12 mouse cellular contexts compared by ENCODE assay signal in the genomic region with DNA sequence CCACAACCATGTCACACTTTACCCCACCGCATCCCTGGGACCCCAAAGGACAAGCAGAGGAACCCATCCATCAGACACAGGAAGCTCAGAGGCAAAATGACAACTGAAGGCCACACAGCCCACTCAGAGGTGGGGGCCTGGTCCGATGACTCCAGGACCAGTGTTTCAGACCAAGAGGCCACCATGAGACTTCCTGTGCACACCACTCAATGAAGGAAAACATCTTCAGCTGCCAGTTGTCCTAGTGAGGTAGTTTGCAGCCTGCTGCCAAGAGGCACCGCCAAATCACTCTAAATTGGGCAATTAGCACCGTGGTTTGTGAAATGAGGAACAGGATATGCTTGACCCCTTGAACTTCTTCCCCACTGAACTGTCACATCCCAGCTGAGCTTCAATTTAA. TPM values are rescaled to one million over a fixed set of nuclear protein-coding genes. Genes with fewer than 3 reads are reported as not detected.
DNase-seq lines count a peak whose midpoint lies in the region; ATAC-seq and TF ChIP-seq lines count a peak whose summit lies in the region.
"Had no signal": no experiment of that assay in that cellular context is flagged by ENCODE, and none has a peak within 500 bp of the region (broad histone marks: within the 10 kb centered on the region; RNA-seq: fewer than 3 reads in every experiment).

No protein-coding gene starts in this region.

- 30% methylated on average over 4 of the region's 4 CpGs for WGBS in kidney, embryonic 16.5 days
- 59% methylated on average over 4 of the region's 4 CpGs for WGBS in hindbrain, embryonic 12.5 days
- WGBS in forebrain, postnatal 0 days = 57% methylated on average over 4 of the region's 4 CpGs

- ATAC-seq in kidney, embryonic 16.5 days (ENCODE audit: low FRiP score, low TSS enrichment) = no peak
- ATAC-seq in megakaryocyte, adult 5-6 weeks (ENCODE audit: poor library complexity, severe bottlenecking) = peak; percentile 92
- no peak for ATAC-seq in hindbrain, embryonic 12.5 days (ENCODE audit: low FRiP score)
- ATAC-seq in forebrain, postnatal 0 days = no peak

- H3K27me3 ChIP-seq in kidney, embryonic 16.5 days (ENCODE audit: insufficient read depth, low read length) = no peaks in the 10 kb centered on the region
- H3K27me3 ChIP-seq in hindbrain, embryonic 12.5 days = no peaks in the 10 kb centered on the region
- no peaks in the 10 kb centered on the region for H3K27me3 ChIP-seq in forebrain, postnatal 0 days (ENCODE audit: insufficient read depth, low read length)
- H3K27me3 ChIP-seq: liver, embryonic 13.5 days had no signal

- TF ChIP-seq CTCF in left cerebral cortex, adult 2 months (IDR thresholded peaks at IDR 0.05) = no peak
- TF ChIP-seq CTCF in forebrain, postnatal 0 days (IDR thresholded peaks at IDR 0.05; ENCODE audit: low read depth) = no peak

- peak; percentile 74 for DNase-seq in kidney, adult 11 months
- peak; percentile 37 for DNase-seq in adrenal gland, postnatal 10 days
- DNase-seq in kidney, postnatal 10 days = peak; percentile 23
- no peak for DNase-seq in left cerebral cortex, adult 2 months (ENCODE audit: extremely low spot score in 1 of 2, low spot score in 2 of 2)
- DNase-seq in forebrain, postnatal 0 days = no peak
- DNase-seq: gastrocnemius, postnatal 14 days; liver, embryonic 13.5 days; right cerebral cortex, postnatal 25 days had no signal

- no peak overlapping the region for H3K4me2 ChIP-seq in kidney, embryonic 16.5 days (replicated peaks; ENCODE audit: low read depth, low read length)
- no peak overlapping the region for H3K4me2 ChIP-seq in hindbrain, embryonic 12.5 days (replicated peaks)
- H3K4me2 ChIP-seq in forebrain, postnatal 0 days (ENCODE audit: low read depth) = no peak overlapping the region
- H3K4me2 ChIP-seq: embryonic facial prominence, embryonic 13.5 days; liver, embryonic 13.5 days had no signal

- 0 out of 2 replicates have a peak, but pooled peaks cover 7% of the 10 kb centered on the region for H3K4me1 ChIP-seq in kidney, embryonic 16.5 days (ENCODE audit: insufficient read depth, low read length)
- peaks cover 17% of the 10 kb centered on the region for H3K4me1 ChIP-seq in hindbrain, embryonic 12.5 days
- H3K4me1 ChIP-seq in forebrain, postnatal 0 days (ENCODE audit: insufficient read depth) = 0 out of 2 replicates have a peak, but pooled peaks cover 3% of the 10 kb centered on the region

- no peak overlapping the region for H3K4me3 ChIP-seq in kidney, embryonic 16.5 days (ENCODE audit: low read length)
- no peak overlapping the region for H3K4me3 ChIP-seq in left cerebral cortex, adult 2 months
- no peak overlapping the region for H3K4me3 ChIP-seq in hindbrain, embryonic 12.5 days
- H3K4me3 ChIP-seq in forebrain, postnatal 0 days (ENCODE audit: low read depth, low read length) = no peak overlapping the region
- H3K4me3 ChIP-seq: embryonic facial prominence, embryonic 13.5 days; liver, embryonic 13.5 days had no signal

- no peak overlapping the region for H3K9ac ChIP-seq in kidney, embryonic 16.5 days (replicated peaks; ENCODE audit: low read length)
- H3K9ac ChIP-seq in hindbrain, embryonic 12.5 days = no peak overlapping the region
- H3K9ac ChIP-seq in forebrain, postnatal 0 days = no peak overlapping the region
- H3K9ac ChIP-seq: embryonic facial prominence, embryonic 13.5 days; liver, embryonic 13.5 days had no signal

- no peak overlapping the region for H3K27ac ChIP-seq in kidney, embryonic 16.5 days (ENCODE audit: low read length)
- no peak overlapping the region for H3K27ac ChIP-seq in left cerebral cortex, adult 2 months
- no peak overlapping the region for H3K27ac ChIP-seq in hindbrain, embryonic 12.5 days
- no peak overlapping the region for H3K27ac ChIP-seq in forebrain, postnatal 0 days (ENCODE audit: low read depth, low read length)
- H3K27ac ChIP-seq: embryonic facial prominence, embryonic 13.5 days had no signal

- intact Hi-C loops in left cerebral cortex, adult 2 months (cut with DNase I) = no loop called here

- H3K9me3 ChIP-seq in kidney, embryonic 16.5 days (ENCODE audit: low read length) = no peaks in the 10 kb centered on the region
- H3K9me3 ChIP-seq in hindbrain, embryonic 12.5 days (replicated peaks) = no peaks in the 10 kb centered on the region
- H3K9me3 ChIP-seq in forebrain, postnatal 0 days (ENCODE audit: low read length) = no peaks in the 10 kb centered on the region
- H3K9me3 ChIP-seq: embryonic facial prominence, embryonic 13.5 days; liver, embryonic 13.5 days had no signal

- H3K36me3 ChIP-seq in kidney, embryonic 16.5 days (ENCODE audit: insufficient read depth, low read length) = no peaks in the 10 kb centered on the region
- no peaks in the 10 kb centered on the region for H3K36me3 ChIP-seq in hindbrain, embryonic 12.5 days
- no peaks in the 10 kb centered on the region for H3K36me3 ChIP-seq in forebrain, postnatal 0 days (ENCODE audit: insufficient read depth)
- H3K36me3 ChIP-seq: embryonic facial prominence, embryonic 13.5 days; liver, embryonic 13.5 days had no signal

RNA-seq across cellular contexts. Expression of a gene that starts 41.7 kb away (rescaled TPM):
- polyA plus RNA-seq in kidney, embryonic 16.5 days (2015; fragmentation: Nextera tagmentation; extraction: Ambion mirVana) = 19.7 and 21.0 TPM in 2 replicates
- 10 to 100 TPM; 39.3 to 40.3 TPM for total RNA-seq in adrenal gland, postnatal 10 days (2021)
- 14.0 and 14.6 TPM in 2 replicates for total RNA-seq in megakaryocyte, adult 5-6 weeks (2015)
- total RNA-seq in megakaryocyte, adult 5-6 weeks (2017) = 12.9 and 17.1 TPM in 2 replicates
- total RNA-seq in left cerebral cortex, adult 2 months (2021) = 10 to 100 TPM; 43.0 to 44.6 TPM
- polyA plus RNA-seq in hindbrain, embryonic 12.5 days (2016; fragmentation: Nextera tagmentation; extraction: Ambion mirVana) = 28.6 and 29.8 TPM in 2 replicates
- 19.3 and 20.5 TPM in 2 replicates for total RNA-seq in forebrain, postnatal 0 days (2014; rRNA removed)
- 7.2 and 12.8 TPM in 2 replicates for polyA plus RNA-seq in forebrain, postnatal 0 days (2015; fragmentation: Nextera tagmentation; extraction: Ambion mirVana)

Comparison
In these comparisons a context has a peak if more than half of its experiments do, and no peak if none do; other contexts are left out.
1. DNase-seq: peak in kidney, adult 11 months (single experiment), adrenal gland, postnatal 10 days (single experiment) and kidney, postnatal 10 days (single experiment); none in left cerebral cortex, adult 2 months (0 of 2) and forebrain, postnatal 0 days (single experiment).